Mouse (Mus musculus): ENCODE results near the gene Plekhm2.

DNA sequence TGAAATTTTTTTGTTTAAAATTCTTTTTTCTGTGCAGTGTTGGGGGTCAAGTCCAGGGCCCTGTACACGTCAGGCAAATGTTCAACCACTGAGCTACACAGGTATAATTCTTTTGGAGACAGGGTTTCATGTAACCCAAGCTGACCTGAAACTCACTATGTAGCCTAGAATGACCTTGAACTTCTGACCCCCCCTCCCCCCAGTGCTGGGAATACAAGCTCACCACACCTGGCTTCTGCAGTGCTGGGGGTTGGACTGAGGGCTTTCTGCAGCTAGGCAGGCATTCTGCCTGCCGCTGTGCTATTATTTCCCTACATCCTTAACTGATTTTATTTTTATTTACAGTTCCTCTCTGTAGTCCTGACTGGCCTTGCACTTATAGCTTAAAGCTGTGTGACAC, 14.3 kb upstream of the Plekhm2 start:
- TF ChIP-seq CTCF (IDR thresholded peaks at IDR 0.05; ENCODE audit: control insufficient read depth, insufficient read depth, low read length), result no peak
- no peak for TF ChIP-seq POLR2A (IDR thresholded peaks at IDR 0.05; ENCODE audit: borderline replicate concordance, control insufficient read depth, low read depth, low read length)
